8 mouse cellular contexts compared by ENCODE assay signal in genomic region chr3:61243876-61244527, GRCm38 (mm10).
DNase-seq lines count a peak whose midpoint lies in the region; ATAC-seq and TF ChIP-seq lines count a peak whose summit lies in the region.

No protein-coding gene starts in this region.

- H3K4me1 ChIP-seq in heart, embryonic 11.5 days (ENCODE audit: control insufficient read depth, insufficient read depth, low read length) = no peaks in the 10 kb centered on the region
- H3K4me1 ChIP-seq in forebrain, embryonic 14.5 days (ENCODE audit: control insufficient read depth, insufficient read depth, low read length) = no peaks in the 10 kb centered on the region
- H3K4me1 ChIP-seq in midbrain, postnatal 0 days (ENCODE audit: insufficient read depth, low read length) = no peaks in the 10 kb centered on the region

- no peak for ATAC-seq in heart, embryonic 11.5 days (replicated peaks; ENCODE audit: insufficient number of reproducible peaks, low FRiP score, low TSS enrichment)
- ATAC-seq in forebrain, embryonic 14.5 days = peak; percentile 72
- ATAC-seq in midbrain, postnatal 0 days (ENCODE audit: low FRiP score) = no peak
- ATAC-seq in monocyte, adult 5-6 weeks (replicated peaks; ENCODE audit: insufficient number of reproducible peaks, low FRiP score, low TSS enrichment, poor library complexity, severe bottlenecking) = no peak

- H3K36me3 ChIP-seq in heart, embryonic 11.5 days (ENCODE audit: control insufficient read depth, insufficient read depth, low read length) = no peaks in the 10 kb centered on the region
- no peaks in the 10 kb centered on the region for H3K36me3 ChIP-seq in forebrain, embryonic 14.5 days (ENCODE audit: control insufficient read depth, insufficient read depth, low read length)
- H3K36me3 ChIP-seq in midbrain, postnatal 0 days (ENCODE audit: insufficient read depth, low read length) = no peaks in the 10 kb centered on the region

- H3K27ac ChIP-seq in heart, embryonic 11.5 days (ENCODE audit: low read depth, low read length) = no peak overlapping the region
- no peak overlapping the region for H3K27ac ChIP-seq in forebrain, embryonic 14.5 days (ENCODE audit: low read depth, low read length)
- H3K27ac ChIP-seq in midbrain, postnatal 0 days (ENCODE audit: low read depth, low read length) = no peak overlapping the region

- no peaks in the 10 kb centered on the region for H3K9me3 ChIP-seq in heart, embryonic 11.5 days (replicated peaks; ENCODE audit: control insufficient read depth, low read length)
- H3K9me3 ChIP-seq in forebrain, embryonic 14.5 days (replicated peaks; ENCODE audit: control insufficient read depth, low read length) = no peaks in the 10 kb centered on the region
- no peaks in the 10 kb centered on the region for H3K9me3 ChIP-seq in midbrain, postnatal 0 days (ENCODE audit: low read length)

- TF ChIP-seq CTCF in midbrain, postnatal 0 days (IDR thresholded peaks at IDR 0.05) = peak; percentile 84

- peak; percentile 35 for DNase-seq in heart, adult 8-10 months (ENCODE audit: low spot score)
- peak; percentile 3 to 21 for DNase-seq in B cell, adult 2 months
- DNase-seq in ZHBTc4 (ENCODE audit: low read depth, low spot score) = peak; percentile 63
- DNase-seq in forebrain, embryonic 14.5 days (ENCODE audit: low spot score) = peak; percentile 84
- peak; percentile 52 for DNase-seq in layer of hippocampus, adult 9-10 months (ENCODE audit: low spot score)
- DNase-seq in midbrain, postnatal 0 days (ENCODE audit: low spot score) = peak; percentile 78

- H3K4me2 ChIP-seq in heart, embryonic 11.5 days = no peak overlapping the region
- H3K4me2 ChIP-seq in forebrain, embryonic 14.5 days (ENCODE audit: low read length) = no peak overlapping the region
- H3K4me2 ChIP-seq in midbrain, postnatal 0 days (ENCODE audit: low read depth, low read length, poor library complexity, severe bottlenecking) = no peak overlapping the region

- 19% methylated on average over 6 of the region's 6 CpGs for WGBS in heart, embryonic 11.5 days (ENCODE audit: insufficient replicate concordance)
- WGBS in forebrain, embryonic 14.5 days = 17% methylated on average over 6 of the region's 6 CpGs
- WGBS in midbrain, postnatal 0 days = 20% methylated on average over 6 of the region's 6 CpGs

- no peak overlapping the region for H3K4me3 ChIP-seq in heart, embryonic 11.5 days (ENCODE audit: low read depth, low read length)
- H3K4me3 ChIP-seq in forebrain, embryonic 14.5 days (ENCODE audit: low read depth, low read length) = no peak overlapping the region
- H3K4me3 ChIP-seq in midbrain, postnatal 0 days (ENCODE audit: low read depth, low read length) = no peak overlapping the region

- no peak overlapping the region for H3K9ac ChIP-seq in heart, embryonic 11.5 days (ENCODE audit: low read depth, low read length)
- H3K9ac ChIP-seq in forebrain, embryonic 14.5 days (ENCODE audit: low read length) = no peak overlapping the region
- no peak overlapping the region for H3K9ac ChIP-seq in midbrain, postnatal 0 days (replicated peaks; ENCODE audit: low read length, poor library complexity, severe bottlenecking)

- no peaks in the 10 kb centered on the region for H3K27me3 ChIP-seq in heart, embryonic 11.5 days (ENCODE audit: control insufficient read depth, insufficient read depth, low read length)
- H3K27me3 ChIP-seq in forebrain, embryonic 14.5 days (replicated peaks; ENCODE audit: control insufficient read depth, insufficient read depth, low read length) = no peaks in the 10 kb centered on the region
- no peaks in the 10 kb centered on the region for H3K27me3 ChIP-seq in midbrain, postnatal 0 days (ENCODE audit: insufficient read depth, low read length)

Comparison
In these comparisons a context has a peak if more than half of its experiments do, and no peak if none do; other contexts are left out.
1. DNase-seq: peak in every context shown above with its lines; median percentile 84 in forebrain, embryonic 14.5 days; 78 in midbrain, postnatal 0 days; 63 in ZHBTc4; 52 in layer of hippocampus, adult 9-10 months; 35 in heart, adult 8-10 months; 12 in B cell, adult 2 months.